ENCODE assay signal across 8 mouse cellular contexts in the genomic region with DNA sequence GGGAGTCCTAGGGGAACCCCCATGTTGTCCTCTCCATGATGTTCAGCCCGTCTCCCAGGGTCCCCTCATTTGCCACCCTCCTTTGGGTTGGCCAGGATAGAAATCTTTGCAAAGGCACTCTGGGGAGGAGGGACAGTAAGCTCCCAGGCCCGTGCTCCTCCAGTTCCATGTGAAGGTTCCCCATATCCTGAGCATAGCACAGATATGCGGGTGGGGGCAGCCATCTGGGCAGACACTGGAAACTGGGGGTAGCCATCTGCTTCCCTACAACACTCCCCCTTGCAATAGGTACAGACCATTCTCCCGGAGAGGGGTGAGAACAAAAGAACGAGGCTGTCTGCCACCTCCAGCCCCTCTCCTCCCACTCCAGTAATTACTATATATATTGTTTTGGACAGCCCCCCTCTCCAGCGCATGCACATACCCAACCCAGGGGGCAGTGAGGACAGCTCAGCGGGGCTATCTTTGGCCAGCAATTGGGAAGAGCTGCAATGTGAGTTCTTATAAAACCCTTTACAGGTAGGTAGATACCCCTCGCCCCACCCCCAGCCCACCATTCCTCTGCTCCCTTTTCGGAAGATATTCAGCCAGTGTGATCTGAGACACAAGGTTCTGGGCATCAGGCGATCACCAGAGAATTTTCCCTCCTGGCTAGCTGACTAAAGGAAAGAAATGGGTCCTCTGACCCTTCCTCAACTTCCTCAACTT. TPM values are rescaled to one million over a fixed set of nuclear protein-coding genes. Genes with fewer than 3 reads are reported as not detected.
A peak's percentile ranks its signal among the peaks of the same experiment; 100 is the strongest.
DNase-seq lines count a peak whose midpoint lies in the region; TF ChIP-seq lines count a peak whose summit lies in the region.

No protein-coding gene starts in this region.

- H3K4me3 ChIP-seq in heart, adult 2 months: no peak overlapping the region
- H3K4me3 ChIP-seq in limb, embryonic 10.5 days: peak overlapping the region; percentile 79

- TF ChIP-seq POLR2A in heart, adult 2 months (IDR thresholded peaks at IDR 0.05; ENCODE audit: insufficient read depth, low read depth, low read length): 0 out of 2 replicates have a peak, but pooled peaks have one; percentile 31
- TF ChIP-seq POLR2A in brain, embryonic 14.5 days (IDR thresholded peaks at IDR 0.05; ENCODE audit: borderline replicate concordance, extremely low read depth, insufficient read depth, insufficient read length, poor library complexity, severe bottlenecking): no peak

- H3K79me2 ChIP-seq in heart, adult 2 months (replicated peaks; ENCODE audit: control insufficient read depth, insufficient read depth, low read length): no peaks in the 10 kb centered on the region

- H3K27me3 ChIP-seq in heart, adult 2 months (ENCODE audit: control insufficient read depth, insufficient read depth, low read length): no peaks in the 10 kb centered on the region
- peaks cover 26% of the 10 kb centered on the region for H3K27me3 ChIP-seq in limb, embryonic 10.5 days (ENCODE audit: low read depth, poor library complexity, severe bottlenecking)

- TF ChIP-seq EP300 in heart, adult 2 months (IDR thresholded peaks at IDR 0.05; ENCODE audit: insufficient read depth, low read depth, low read length): peak; percentile 4; the same call in 1 of the 2 replicates

- intact Hi-C loops in heart, adult 2 months (cut with DNase I): no loop called here

- no peaks in the 10 kb centered on the region for H3K36me3 ChIP-seq in heart, adult 2 months (ENCODE audit: control insufficient read depth, insufficient read depth, low read length)
- peaks cover 63% of the 10 kb centered on the region for H3K36me3 ChIP-seq in limb, embryonic 10.5 days

- no peaks in the 10 kb centered on the region for H3K9me3 ChIP-seq in limb, embryonic 10.5 days (replicated peaks)

- peaks cover 1% of the 10 kb centered on the region for H3K4me1 ChIP-seq in heart, adult 2 months (ENCODE audit: control insufficient read depth, insufficient read depth, low read length)
- peaks cover 65% of the 10 kb centered on the region for H3K4me1 ChIP-seq in limb, embryonic 10.5 days

- 49% methylated on average over 10 of the region's 10 CpGs for WGBS in heart, adult 2 months
- 42% methylated on average over 10 of the region's 10 CpGs for WGBS in limb, embryonic 10.5 days

- no peak for TF ChIP-seq CTCF in heart, adult 2 months (IDR thresholded peaks at IDR 0.05)
- no peak for TF ChIP-seq CTCF in brain, embryonic 14.5 days (IDR thresholded peaks at IDR 0.05; ENCODE audit: borderline replicate concordance, extremely low read depth, insufficient read depth, insufficient read length)

- no peak overlapping the region for H3K27ac ChIP-seq in heart, adult 2 months
- H3K27ac ChIP-seq in limb, embryonic 10.5 days: peak overlapping the region; percentile 94

- H3K9ac ChIP-seq in heart, adult 2 months (ENCODE audit: low read depth, low read length): no peak overlapping the region

- peak in 1 of 2 experiments; percentile 28 for DNase-seq in heart, adult 2 months
- no peak for DNase-seq in heart, adult 18-20 months
- DNase-seq in brain, embryonic 14.5 days (ENCODE audit: low read depth): peak; percentile 86
- peak; percentile 74 to 85 for DNase-seq in frontal cortex, postnatal 36 days (ENCODE audit: low spot score in 2 of 2)
- no peak for DNase-seq in limb, embryonic 10.5 days (ENCODE audit: low spot score)
- peak; percentile 74 to 86 for DNase-seq in right cerebral cortex, postnatal 10 days (ENCODE audit: low spot score in 2 of 2)
- DNase-seq in kidney, postnatal 10 days: no peak
- DNase-seq in yolk sac, embryonic 10.5 days (ENCODE audit: low spot score): no peak

RNA-seq across cellular contexts. Expression of gene Arhgef25, which starts 2.4 kb away (rescaled TPM):
- total RNA-seq in heart, adult 2 months (2021): 10 to 100 TPM in 1 of 2 experiments, 1 to 10 TPM in 1; 9.8 to 10.1 TPM
- polyA plus RNA-seq in heart, adult 2 months (2012; rRNA removed): 17.4 and 18.2 TPM in 2 replicates
- total RNA-seq in heart, adult 18-20 months (2021): 10 to 100 TPM in 1 of 2 experiments, 1 to 10 TPM in 1; 8.9 to 10.1 TPM
- polyA plus RNA-seq in brain, embryonic 14.5 days (2012; rRNA removed): 66.7 and 98.2 TPM in 2 replicates
- polyA plus RNA-seq in limb, embryonic 10.5 days (2016; fragmentation: Nextera tagmentation; extraction: Ambion mirVana): 25.8 and 36.3 TPM in 2 replicates

RNA-seq across cellular contexts. Expression of gene Slc26a10, which starts 7.1 kb away (rescaled TPM):
- total RNA-seq in heart, adult 2 months (2021): 10 to 100 TPM; 13.2 to 14.7 TPM
- polyA plus RNA-seq in heart, adult 2 months (2012; rRNA removed): 40.5 and 68.0 TPM in 2 replicates
- total RNA-seq in heart, adult 18-20 months (2021): 1 to 10 TPM; 8.0 to 9.2 TPM
- polyA plus RNA-seq in brain, embryonic 14.5 days (2012; rRNA removed): 1.1 and 2.6 TPM in 2 replicates
- 3.4 and 4.1 TPM in 2 replicates for polyA plus RNA-seq in limb, embryonic 10.5 days (2016; fragmentation: Nextera tagmentation; extraction: Ambion mirVana)

RNA-seq across cellular contexts. Expression of gene Dtx3, which starts 8.0 kb away (rescaled TPM):
- 10 to 100 TPM; 23.7 to 24.2 TPM for total RNA-seq in heart, adult 2 months (2021)
- polyA plus RNA-seq in heart, adult 2 months (2012; rRNA removed): 92.6 and 102 TPM in 2 replicates
- 10 to 100 TPM; 18.1 to 21.2 TPM for total RNA-seq in heart, adult 18-20 months (2021)
- 405 and 652 TPM in 2 replicates for polyA plus RNA-seq in brain, embryonic 14.5 days (2012; rRNA removed)
- polyA plus RNA-seq in limb, embryonic 10.5 days (2016; fragmentation: Nextera tagmentation; extraction: Ambion mirVana): 91.4 and 122 TPM in 2 replicates

RNA-seq across cellular contexts. Expression of gene B4galnt1, which starts 22.5 kb away (rescaled TPM):
- total RNA-seq in heart, adult 2 months (2021): 1 to 10 TPM; 1.8 to 2.0 TPM
- polyA plus RNA-seq in heart, adult 2 months (2012; rRNA removed): 4.0 and 9.5 TPM in 2 replicates
- 1 to 10 TPM; 1.8 to 7.9 TPM for total RNA-seq in heart, adult 18-20 months (2021)
- 48.7 and 72.4 TPM in 2 replicates for polyA plus RNA-seq in brain, embryonic 14.5 days (2012; rRNA removed)
- 2.8 and 3.4 TPM in 2 replicates for polyA plus RNA-seq in limb, embryonic 10.5 days (2016; fragmentation: Nextera tagmentation; extraction: Ambion mirVana)

RNA-seq across cellular contexts. Expression of gene Pip4k2c, which starts 23.9 kb away (rescaled TPM):
- 10 to 100 TPM; 25.7 to 28.8 TPM for total RNA-seq in heart, adult 2 months (2021)
- polyA plus RNA-seq in heart, adult 2 months (2012; rRNA removed): 29.0 and 42.3 TPM in 2 replicates
- total RNA-seq in heart, adult 18-20 months (2021): 10 to 100 TPM; 30.3 to 30.8 TPM
- 20.2 and 24.7 TPM in 2 replicates for polyA plus RNA-seq in brain, embryonic 14.5 days (2012; rRNA removed)
- polyA plus RNA-seq in limb, embryonic 10.5 days (2016; fragmentation: Nextera tagmentation; extraction: Ambion mirVana): 25.0 and 27.8 TPM in 2 replicates

Comparison
In these comparisons a context has a peak if more than half of its experiments do, and no peak if none do; other contexts are left out.
1. DNase-seq: peak in brain, embryonic 14.5 days (single experiment), frontal cortex, postnatal 36 days (2 of 2) and right cerebral cortex, postnatal 10 days (2 of 2); none in heart, adult 18-20 months (0 of 2), limb, embryonic 10.5 days (single experiment), kidney, postnatal 10 days (single experiment) and yolk sac, embryonic 10.5 days (single experiment).